Mouse (Mus musculus) T-helper 17 cell (primary cell): ENCODE measurements around the gene Bcl7c.
"Not testable (repeated sequence)": the region's sequence is repeated elsewhere in the genome, so short reads cannot be mapped to it uniquely, and the experiment has no call there.

Experiments
- in situ Hi-C, 2 experiments: fragments of 300-600 bp; cut with MboI, MseI; formaldehyde crosslinking; loops; 1 replicate in 1 of 2; 2 replicates in 1 of 2; pipeline ENCODE4 v1.15.1; 2025; ENCODE audit warnings: high pct_unique_total_duplicates in 2 of 2

Bcl7c gene

DNA sequence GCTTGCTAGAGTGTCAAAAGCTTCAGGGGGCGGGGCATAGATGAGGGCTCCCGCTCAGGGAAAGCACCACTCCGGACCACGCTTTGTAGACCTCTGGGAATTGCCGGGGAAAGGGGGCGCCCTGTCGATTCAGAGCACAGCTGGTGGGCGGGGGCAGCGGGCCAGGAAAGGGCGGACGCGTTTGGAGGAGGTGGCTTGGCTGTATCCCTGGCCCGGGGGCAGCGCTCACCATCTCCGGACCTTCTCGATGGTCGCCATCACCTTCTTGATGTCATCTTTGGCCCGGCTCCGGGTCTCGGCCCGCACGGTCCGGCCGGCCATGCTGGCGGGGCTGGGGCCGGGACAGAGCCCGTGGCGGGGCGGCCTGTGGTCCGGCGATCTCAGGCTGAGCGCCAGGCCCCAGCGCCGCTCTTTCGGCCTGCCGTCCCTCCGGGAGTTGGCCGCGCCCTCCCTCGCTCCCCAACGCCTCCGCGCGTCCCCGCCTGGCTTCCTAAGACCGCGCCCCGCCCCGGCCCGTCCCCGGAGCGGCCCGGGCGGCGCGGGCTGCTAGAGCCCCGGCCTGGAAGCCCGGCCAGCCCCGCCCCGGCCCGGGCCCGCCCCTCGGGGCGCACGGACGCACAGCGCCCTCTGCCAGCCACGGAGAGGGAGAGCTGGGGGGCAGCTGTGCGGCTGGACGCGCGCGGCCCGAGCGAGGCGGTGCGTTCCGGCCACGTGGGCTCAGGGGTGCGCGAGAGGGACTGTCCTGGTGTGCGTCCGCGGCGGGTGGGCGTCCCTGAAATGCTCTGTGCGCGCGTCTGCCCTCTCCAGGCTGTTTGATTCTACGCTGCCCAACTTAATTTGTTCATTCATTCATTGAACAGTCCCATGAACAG lies at the start of gene Bcl7c:
TSS of gene Bcl7c (minus strand) at position 727 of the 872 bp plus-strand sequence.
- in situ Hi-C loops = no loop called here

DNA sequence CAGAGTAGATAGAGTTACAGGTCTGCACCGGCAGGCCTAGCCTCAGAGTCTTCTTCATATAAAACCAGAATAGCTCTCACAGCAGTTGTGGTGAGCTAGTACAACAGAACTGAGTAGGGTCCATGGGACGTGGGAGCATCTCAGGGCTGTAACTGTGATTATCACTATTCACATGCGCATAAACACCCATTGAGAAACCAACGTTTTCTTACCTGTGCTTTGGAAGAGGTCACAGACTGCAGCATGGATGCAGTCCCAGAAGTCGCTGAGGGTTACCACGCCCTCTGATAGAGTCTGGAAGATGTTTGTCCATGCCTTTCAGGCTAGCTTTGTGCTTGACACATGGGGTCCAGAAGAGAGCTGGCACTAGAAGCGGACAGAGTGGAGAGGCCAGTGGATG lies 45.0 kb upstream of the Bcl7c start:
- in situ Hi-C loops = loop anchor here in 1 of 2 experiments (5.0 kb wide), 1 partner anchor 76 kb away; no protein-coding TSS in a partner anchor

DNA sequence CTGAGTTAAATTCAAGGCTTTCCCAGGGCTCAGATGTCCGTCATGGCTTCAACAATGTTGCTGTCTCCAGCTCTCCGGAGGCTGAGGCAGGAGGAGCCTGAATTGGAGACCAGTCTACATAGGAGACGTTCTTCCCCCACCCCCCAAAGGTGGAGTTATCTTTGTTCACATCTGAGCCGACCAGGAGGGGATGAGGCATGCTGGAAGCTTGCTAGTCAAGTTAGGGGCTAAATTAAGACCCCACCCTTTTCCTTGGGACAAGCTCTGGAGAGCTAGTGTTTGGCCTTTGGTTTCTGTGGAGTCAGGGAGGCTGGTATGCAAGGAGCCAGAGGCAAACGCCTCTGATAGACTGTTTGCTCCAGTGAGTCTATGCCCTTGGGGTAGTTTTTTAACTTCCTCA lies 44.4 kb upstream of the Bcl7c start:
- in situ Hi-C loops = loop anchor here in 1 of 2 experiments (5.0 kb wide), 1 partner anchor 76 kb away; no protein-coding TSS in a partner anchor

DNA sequence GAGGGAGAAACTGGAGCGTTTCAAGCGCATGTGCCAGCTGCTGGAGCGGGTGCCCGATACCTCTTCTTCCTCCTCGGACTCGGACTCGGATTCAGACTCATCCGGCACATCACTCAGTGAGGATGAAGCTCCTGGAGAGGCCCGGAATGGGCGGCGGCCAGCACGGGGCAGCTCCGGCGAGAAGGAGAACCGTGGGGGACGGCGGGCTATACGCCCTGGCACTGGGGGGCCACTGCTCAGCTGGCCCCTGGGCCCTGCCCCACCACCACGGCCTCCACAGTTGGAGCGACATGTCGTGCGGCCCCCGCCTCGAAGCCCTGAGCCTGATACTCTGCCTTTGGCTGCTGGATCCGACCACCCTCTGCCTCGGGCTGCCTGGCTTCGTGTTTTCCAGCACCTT lies 43.3 kb upstream of the Bcl7c start:
- in situ Hi-C loops = loop anchor here in 1 of 2 experiments (5.0 kb wide), 1 partner anchor 75 kb away; no protein-coding TSS in a partner anchor

DNA sequence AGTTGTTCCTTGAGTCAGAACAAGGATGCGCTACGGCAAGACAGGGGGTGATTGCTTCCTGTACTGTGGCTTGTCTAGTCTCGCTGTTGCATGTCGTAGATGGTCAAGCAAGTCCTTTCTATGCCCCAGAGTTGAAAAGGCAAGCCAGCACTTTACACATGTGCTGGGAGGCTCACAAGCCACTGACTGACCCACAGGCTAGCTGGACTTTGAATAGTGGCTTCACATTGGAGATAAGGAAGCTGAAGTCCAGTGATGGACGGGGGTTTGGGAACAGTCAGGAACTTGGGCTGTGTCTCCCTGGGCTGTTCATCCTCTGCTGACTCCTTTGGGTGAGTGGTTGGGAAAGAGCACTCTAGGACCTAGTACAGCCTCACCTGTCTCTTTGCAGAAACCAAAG lies 42.9 kb upstream of the Bcl7c start:
- in situ Hi-C loops = loop anchor here in 1 of 2 experiments (5.0 kb wide), 1 partner anchor 74 kb away; no protein-coding TSS in a partner anchor

DNA sequence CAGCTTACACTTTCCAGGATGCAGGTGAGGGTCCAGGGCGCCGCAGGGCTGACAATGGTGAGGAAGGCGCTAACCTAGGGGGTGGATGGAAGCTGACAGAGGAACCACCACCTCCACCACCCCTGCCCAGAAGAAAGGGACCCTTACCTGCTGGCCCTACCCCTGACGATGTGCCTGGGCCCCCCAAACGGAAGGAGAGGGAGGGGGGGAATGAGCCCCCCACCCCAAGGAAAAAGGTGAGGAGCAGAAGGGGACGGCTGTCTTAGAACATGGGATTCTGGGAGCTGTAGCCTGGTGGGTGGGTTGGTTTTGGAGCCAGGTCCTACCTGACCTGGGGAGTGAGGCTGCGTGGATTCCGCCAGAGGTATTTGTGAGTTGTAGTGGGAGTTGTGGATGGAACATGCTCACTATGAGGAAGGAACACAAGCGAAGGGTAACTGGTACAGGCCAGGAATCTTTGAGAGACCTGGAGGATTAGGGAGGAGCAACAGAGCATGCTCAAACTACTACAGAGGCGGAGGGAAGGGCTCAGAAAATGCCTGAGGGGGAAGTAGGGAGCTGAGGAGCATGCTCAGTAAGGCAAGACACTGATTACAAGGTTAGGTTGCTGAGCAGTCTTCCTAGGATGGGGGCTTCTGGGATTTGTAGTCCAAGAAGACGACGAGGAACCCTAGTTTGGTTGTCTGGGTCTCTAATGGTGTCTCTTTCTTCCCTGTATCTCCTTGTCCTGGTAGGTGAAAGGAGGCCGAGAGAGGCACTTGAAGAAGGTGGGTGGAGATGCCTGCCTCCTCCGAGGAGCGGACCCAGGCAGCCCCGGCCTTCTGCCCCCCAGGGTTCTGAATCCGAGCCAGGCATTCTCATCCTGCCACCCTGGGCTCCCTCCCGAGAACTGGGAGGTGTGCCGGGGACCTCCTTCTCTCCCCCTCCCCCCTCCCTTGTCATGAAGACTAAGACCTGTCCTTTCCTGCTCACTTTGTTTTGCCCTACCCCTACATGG lies 41.7 kb upstream of the Bcl7c start:
- in situ Hi-C loops = loop anchor here in 1 of 2 experiments (5.0 kb wide), 1 partner anchor 73 kb away; no protein-coding TSS in a partner anchor

DNA sequence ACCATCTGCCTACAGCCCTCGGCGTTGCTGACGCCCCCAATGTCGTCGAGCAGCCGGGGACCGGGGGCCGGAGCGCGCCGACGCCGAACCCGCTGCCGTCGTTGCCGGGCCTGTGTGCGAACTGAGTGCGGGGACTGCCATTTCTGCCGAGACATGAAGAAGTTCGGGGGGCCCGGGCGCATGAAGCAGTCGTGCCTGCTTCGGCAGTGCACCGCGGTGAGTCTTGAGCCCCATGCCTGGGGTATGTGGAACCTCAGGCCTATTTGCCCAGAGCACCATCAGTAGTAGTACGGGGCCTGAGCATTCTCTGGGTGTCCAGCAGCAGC lies 39.5 kb upstream of the Bcl7c start:
- in situ Hi-C loops = no loop called here

DNA sequence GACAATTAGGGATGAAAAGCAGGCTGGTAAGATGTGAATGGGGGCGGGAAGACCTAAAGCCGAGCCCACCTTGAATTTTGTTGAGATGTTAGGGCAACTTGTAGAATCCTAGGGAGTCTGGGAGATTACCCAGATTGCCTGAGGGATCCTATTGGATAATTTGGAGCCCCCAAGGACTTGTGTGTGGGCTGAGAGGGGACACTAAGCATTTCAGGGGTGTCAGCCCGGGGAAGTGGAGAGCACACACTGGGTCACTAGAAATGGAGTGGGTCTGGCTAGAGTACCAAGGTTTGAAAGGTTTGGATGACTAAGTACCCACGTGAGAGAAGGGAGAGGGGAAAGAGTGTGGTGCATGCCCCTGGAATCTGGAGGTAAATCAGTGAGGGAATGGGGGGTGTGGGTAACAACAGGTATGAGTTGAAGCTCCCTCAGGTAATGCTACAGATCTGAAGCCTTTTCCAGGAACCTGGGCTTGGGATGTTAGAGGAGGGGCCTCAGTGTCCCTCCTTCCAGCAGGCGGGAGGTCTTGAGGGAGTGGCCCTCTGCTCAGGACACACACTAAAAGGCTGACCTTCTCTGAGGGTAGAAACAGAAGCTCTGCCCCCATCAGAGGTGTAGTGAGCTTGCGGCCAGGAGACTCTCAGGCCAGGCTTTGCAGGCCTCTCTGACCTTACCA lies 39.0 kb upstream of the Bcl7c start:
- in situ Hi-C loops = no loop called here

DNA sequence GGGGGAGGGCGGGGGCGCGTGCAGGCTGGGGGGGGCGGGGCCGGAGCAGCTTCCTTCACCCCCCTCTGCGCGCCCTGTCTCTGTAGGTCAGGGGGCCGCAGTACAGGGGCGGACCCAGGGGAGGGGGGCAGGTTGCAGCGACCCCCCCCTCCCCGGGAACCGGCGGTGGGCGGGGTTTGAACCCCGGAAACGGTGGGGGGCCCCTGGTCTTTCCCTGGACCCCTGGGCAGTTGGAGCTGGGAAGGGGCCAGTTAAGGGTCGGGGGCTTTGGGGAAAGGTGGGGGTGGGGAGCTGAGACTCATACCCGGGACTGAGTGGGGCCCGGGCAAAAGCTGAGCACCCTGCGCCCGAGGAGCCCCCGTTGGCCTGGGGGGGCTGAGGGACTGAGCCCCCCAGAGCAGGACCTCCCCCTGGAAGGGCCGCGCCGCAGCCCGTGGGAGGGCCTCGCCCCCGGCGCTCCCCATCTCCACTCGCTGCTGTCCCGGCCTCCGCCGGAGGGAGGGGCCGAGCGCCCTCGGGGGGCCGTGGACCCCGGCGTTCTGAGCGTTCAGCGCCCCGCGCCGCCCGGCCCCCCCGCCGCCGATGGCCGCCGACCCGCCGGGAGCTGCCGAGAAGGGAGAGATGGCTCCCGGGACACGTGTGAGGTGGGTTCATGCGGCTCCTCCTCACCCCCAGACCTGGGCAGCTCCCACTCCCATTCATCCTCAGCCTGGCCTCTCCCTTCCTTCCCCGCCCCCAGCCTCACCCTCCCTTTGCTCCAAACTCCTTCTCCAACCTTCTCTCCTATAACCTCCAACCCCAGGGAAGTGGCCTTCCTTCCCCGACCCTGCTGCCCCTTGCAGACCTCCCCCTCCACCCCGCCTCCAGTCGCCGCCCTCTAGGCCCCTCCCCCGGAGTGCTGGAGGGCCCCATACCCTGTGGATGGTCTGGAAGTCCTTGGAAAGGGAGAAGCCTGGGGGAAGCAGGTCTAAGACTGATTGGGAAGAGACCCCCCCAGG lies 38.1 kb upstream of the Bcl7c start:
- in situ Hi-C loops = no loop called here

DNA sequence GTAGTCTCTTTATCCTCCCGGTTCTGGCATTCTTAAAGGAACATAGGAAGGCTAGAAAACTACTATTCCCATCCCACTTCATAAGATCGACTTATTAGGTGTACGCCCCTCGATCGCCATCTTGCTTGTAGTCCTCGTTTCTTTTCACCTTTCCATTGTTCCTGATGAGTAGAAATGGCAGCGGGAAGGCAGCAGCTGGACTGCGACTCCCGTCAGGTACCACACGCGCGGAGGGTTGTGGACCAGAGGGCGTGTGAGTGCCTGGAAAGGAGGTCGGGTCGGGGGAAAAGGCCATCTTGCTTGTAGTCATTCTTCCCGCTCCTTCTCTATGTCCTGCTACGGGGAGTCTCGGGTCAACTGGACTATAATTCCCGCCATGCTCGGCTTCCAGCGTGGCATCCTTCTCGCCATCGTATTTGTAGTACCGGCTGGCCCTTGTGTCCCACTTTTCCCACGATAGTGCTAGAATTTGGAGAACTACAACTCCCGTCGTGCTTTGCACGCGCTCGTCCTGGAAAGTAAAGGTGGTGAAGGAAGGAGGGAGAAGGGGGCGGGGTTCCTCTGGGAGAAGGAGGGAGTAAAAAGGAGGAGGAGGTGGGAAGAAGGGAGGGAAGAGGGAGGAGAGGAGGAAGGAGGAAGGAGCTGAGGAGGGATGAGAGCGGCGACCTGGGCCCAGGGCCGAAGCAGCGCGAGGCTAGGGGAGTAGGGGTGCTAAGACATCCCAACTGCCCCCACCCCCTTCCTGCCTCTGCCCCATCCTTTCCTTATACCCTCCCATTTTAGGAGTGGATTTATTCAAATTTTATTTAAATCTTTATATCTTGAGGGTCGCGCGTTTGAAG lies 37.1 kb upstream of the Bcl7c start:
- in situ Hi-C loops = no loop called here

DNA sequence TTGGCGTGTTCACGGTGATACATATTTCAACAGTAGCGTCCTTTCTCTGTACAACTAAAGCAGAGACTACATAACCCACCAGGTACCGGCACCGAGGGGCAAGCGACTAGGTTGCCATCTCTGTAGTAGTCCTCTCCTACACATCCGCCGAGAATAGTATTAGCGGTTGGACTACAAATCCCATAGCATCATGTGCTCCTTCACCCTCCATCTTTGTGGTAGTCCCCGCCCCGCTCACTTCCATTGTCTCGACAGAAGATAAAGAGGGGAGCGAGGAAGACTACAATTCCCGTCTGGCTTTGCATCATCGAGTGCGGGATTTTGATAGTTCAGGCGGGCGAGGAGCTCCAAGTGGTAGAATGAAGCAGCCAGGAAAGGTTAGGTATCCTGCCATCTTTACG lies 36.5 kb upstream of the Bcl7c start:
- in situ Hi-C loops = no loop called here

DNA sequence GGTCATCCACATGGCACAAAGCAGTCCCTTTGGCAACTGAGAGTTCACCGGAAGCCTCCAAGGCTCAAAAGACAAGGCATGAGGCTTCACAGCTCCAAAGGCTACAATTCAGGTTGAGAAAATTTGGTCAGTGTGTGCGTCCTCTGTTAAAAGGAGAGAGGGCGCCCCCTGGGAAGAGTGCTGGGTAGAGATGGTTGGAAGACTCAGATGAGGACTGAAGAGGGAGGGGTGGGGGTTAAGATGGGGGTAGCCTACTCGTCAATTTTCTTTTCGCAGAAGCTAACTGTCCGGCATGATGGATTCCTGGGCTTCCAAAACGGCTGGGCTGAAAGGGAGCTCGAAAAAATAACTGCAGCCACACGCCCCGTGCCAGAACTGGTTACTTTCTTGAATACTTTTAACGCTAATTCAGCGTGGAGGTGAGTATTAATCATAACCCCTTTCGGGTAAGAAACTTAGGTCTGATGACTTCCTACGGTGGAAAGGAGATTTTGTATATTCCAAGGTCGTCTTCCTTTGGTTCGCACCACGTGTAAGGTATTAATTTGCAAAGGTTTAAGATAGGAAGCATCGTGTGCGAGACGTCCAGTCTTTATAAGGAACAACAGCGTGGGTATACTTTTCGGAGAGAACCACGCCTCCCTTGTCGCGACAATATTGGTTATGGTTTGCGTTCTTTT lies 35.8 kb upstream of the Bcl7c start, which contains the start of gene Fbxl19:
TSS of gene Fbxl19 (plus strand) at position 178 of the 680 bp plus-strand sequence.
- in situ Hi-C loops = no loop called here

DNA sequence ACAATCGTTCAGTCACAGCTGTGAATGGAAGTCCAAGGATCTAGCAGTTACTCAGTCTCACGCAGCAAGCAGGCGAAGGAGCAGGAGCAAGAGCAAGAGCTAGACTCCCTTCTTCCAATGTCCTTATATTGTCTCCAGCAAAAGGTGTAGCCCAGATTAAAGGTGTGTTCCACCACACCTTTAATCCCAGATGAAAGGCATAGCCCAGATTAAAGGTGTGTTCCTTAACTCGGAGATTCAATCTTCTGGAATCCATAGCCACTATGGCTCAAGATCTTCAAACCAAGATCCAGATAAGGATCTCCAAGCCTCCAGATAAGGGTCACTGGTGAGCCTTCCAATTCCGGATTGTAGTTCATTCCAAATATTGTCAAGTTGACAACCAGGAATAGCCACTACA lies 23.3 kb upstream of the Bcl7c start, which contains the start of gene Ctf2:
TSS of gene Ctf2 (minus strand) at position 101 of the 400 bp plus-strand sequence.
- in situ Hi-C loops = not testable (repeated sequence)

DNA sequence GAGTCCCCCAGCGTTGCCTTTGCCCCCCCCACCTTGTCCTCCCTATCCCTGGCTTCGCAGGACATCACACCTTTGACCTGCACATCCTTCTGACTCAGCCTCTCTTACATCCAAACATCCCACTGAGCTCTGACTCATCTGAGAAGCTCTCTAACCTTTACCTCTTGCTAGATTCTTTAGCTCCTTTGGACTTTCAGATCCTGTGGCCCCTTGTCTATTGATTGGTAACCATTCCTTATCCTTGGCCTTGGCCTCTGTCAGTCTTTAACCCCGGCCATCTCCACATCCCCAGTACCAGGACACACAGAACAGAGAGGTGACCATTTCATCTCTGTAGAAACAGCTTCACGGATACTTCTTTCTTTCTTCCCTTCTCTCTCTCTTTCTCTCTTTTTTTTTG lies 21.4 kb upstream of the Bcl7c start:
- in situ Hi-C loops = no loop called here

DNA sequence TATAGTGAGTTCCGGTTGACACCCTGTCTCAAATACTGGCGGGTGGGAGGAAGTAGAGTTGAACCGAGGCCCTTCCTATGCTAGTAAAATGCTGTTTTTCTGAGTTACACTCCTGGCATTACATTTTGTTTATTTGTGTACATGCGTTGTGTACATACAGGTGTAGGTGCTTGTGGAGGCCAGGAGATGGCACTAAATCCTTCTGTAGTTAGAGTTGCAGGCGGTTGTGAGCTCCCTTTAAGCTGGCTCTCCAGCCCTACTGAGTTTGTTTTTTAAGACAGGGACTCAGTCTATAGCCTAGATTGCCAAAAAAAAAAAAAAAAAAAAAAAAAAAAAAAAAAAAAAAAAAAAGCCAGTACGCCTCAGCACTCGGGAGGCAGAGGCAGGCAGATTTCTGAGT lies 19.2 kb upstream of the Bcl7c start:
- in situ Hi-C loops = no loop called here

DNA sequence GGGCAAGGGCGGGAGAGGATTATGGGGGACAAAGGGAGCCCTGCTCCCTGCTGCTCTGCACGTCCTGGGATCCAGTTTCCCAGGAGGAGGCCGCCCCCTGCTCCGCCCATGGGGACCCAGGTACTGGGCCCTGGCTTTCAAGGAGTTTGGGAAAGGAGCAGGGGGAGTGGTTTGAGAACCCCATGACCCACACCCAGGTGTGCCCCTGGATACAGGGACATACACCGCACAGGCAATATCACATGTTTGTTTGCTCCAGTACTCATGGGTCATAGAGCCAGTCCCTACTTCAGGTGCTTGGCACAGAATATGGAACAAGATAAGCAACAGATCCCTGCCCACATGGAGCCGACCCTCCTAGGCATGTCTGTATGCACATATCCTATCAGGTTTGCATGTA lies 17.2 kb upstream of the Bcl7c start:
- in situ Hi-C loops = no loop called here

DNA sequence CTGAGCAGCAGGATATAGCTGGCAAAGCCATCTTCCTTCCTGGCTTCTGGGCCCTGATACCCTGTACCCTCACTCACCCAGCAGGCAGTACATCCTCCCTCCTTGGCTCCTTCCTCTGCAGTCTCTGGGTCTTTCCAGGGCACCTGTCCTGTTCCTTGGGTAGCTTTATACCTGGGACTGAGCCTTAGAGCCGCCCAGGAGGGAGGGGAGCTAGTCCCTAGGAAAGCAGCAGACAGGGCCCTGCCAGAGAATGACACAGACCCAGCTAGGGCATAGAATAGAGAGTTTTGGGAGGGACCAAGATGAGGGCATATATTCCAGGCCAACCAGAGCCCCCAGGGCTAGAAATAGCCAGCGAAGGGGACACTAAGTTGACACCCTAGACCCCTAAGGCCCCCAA lies 16.8 kb upstream of the Bcl7c start:
- in situ Hi-C loops = no loop called here

DNA sequence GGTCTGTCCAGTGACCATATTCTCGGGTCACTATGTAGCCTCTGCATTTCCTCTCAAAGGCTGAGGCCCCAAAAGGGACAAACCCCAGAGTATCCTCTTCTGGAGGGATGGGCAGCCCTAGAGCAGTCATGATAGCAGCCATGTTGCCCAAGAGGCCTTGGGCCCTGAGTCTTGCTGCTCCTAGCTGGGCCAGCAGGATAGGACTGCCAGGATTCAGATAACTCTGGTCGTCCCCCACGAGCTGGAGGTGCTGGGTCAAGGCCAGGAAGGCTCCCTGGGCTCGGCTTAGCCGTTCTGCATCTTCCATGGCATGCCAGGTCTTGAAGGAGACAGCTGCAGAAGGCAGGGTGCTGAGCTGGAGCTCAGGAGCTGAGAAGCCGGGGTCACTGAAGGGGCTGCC lies 10.5 kb upstream of the Bcl7c start:
- in situ Hi-C loops = no loop called here

DNA sequence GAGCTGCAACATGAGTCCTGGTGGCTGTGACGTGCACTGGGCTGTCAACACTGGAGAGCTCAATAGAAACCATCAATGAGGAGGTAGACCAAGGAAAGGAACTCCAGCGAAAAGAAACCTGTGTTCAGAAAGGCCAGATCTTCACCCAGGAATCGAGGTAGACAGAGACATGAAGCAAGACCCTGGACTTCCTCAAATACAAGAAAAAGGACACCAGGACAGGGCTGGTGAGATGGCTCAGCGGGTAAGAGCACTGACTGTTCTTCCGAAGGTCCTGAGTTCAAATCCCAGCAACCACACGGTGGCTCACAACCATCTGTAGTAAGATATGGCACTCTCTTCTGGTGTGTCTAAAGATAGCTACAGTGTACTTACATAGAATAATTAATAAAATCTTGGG lies 9.6 kb upstream of the Bcl7c start:
- in situ Hi-C loops = no loop called here
